Mouse (Mus musculus): ENCODE data around the gene Aldh3a2.

GRCm38 (mm10) chr11:61193392-61193791 lies 73.9 kb downstream of the Aldh3a2 start:
- TF ChIP-seq CTCF (conservative IDR thresholded peaks at IDR 0.05 in 1 of 2, IDR thresholded peaks at IDR 0.05 in 1 of 2; ENCODE audit: low read depth in 2 of 2, low read length in 2 of 2) (peak; percentile 92 to 99), UBTF (IDR thresholded peaks at IDR 0.05; ENCODE audit: low read depth, low read length) (no peak), CHD2 (IDR thresholded peaks at IDR 0.05; ENCODE audit: low read length) (no peak), POLR2A (IDR thresholded peaks at IDR 0.05; ENCODE audit: low read depth, low read length) (no peak), MXI1 (IDR thresholded peaks at IDR 0.05; ENCODE audit: low read depth, low read length) (no peak), IRF4 (IDR thresholded peaks at IDR 0.05; ENCODE audit: low read depth, low read length) (peak; percentile 57), E2F4 (IDR thresholded peaks at IDR 0.05; ENCODE audit: insufficient replicate concordance, low read depth, low read length) (peak; percentile 52; the same call in 1 of the 2 replicates), JUND (conservative IDR thresholded peaks at IDR 0.05; ENCODE audit: low read depth, low read length) (no peak), POLR2AphosphoS2 (IDR thresholded peaks at IDR 0.05; ENCODE audit: low read depth, low read length) (no peak)
